8 mouse cellular contexts compared by ENCODE assay signal in genomic region chr16:84621300-84622031, GRCm38 (mm10).
DNase-seq lines count a peak whose midpoint lies in the region; ATAC-seq and TF ChIP-seq lines count a peak whose summit lies in the region.

No protein-coding gene starts in this region.

- H3K36me3 ChIP-seq in limb, embryonic 13.5 days = no peaks in the 10 kb centered on the region
- H3K36me3 ChIP-seq in limb, embryonic 10.5 days = no peaks in the 10 kb centered on the region
- H3K36me3 ChIP-seq in splenic B cell, adult 2 months (ENCODE audit: control insufficient read depth, insufficient read depth, low read length, poor library complexity, severe bottlenecking) = no peaks in the 10 kb centered on the region

- H3K27ac ChIP-seq in limb, embryonic 13.5 days = no peak overlapping the region
- no peak overlapping the region for H3K27ac ChIP-seq in limb, embryonic 10.5 days
- H3K27ac ChIP-seq in gastrocnemius, adult 2 months = peak overlapping the region; percentile 62

- no peak for ATAC-seq in limb, embryonic 13.5 days (ENCODE audit: low FRiP score, low read depth)

- no peak overlapping the region for H3K4me3 ChIP-seq in limb, embryonic 13.5 days
- no peak overlapping the region for H3K4me3 ChIP-seq in limb, embryonic 10.5 days
- peak overlapping the region; percentile 72 for H3K4me3 ChIP-seq in gastrocnemius, adult 2 months
- H3K4me3 ChIP-seq in lung, adult 2 months (replicated peaks; ENCODE audit: extremely low read depth, low read depth, low read length) = peak overlapping the region; percentile 45

- 0 out of 2 replicates have a peak overlapping the region, but pooled peaks have one; percentile 14 for H3K4me2 ChIP-seq in limb, embryonic 13.5 days (replicated peaks)

- TF ChIP-seq CTCF in gastrocnemius, adult 2 months (IDR thresholded peaks at IDR 0.05) = no peak
- TF ChIP-seq CTCF in lung, adult 2 months (IDR thresholded peaks at IDR 0.05; ENCODE audit: insufficient read depth, low read length) = no peak

- TF ChIP-seq POLR2A in lung, adult 2 months (IDR thresholded peaks at IDR 0.05; ENCODE audit: borderline replicate concordance, extremely low read depth, low read depth, low read length) = no peak

- no peak overlapping the region for H3K9ac ChIP-seq in limb, embryonic 13.5 days

- H3K9me3 ChIP-seq in limb, embryonic 13.5 days = no peaks in the 10 kb centered on the region
- no peaks in the 10 kb centered on the region for H3K9me3 ChIP-seq in limb, embryonic 10.5 days (replicated peaks)

- no peaks in the 10 kb centered on the region for H3K27me3 ChIP-seq in limb, embryonic 13.5 days
- no peaks in the 10 kb centered on the region for H3K27me3 ChIP-seq in limb, embryonic 10.5 days (ENCODE audit: low read depth, poor library complexity, severe bottlenecking)
- no peaks in the 10 kb centered on the region for H3K27me3 ChIP-seq in splenic B cell, adult 2 months (ENCODE audit: control insufficient read depth, insufficient read depth, low read length, poor library complexity, severe bottlenecking)

- H3K4me1 ChIP-seq in limb, embryonic 13.5 days = no peaks in the 10 kb centered on the region
- H3K4me1 ChIP-seq in limb, embryonic 10.5 days = no peaks in the 10 kb centered on the region
- H3K4me1 ChIP-seq in lung, adult 2 months (ENCODE audit: control insufficient read depth, insufficient read depth, low read length) = no peaks in the 10 kb centered on the region

- DNase-seq in limb, embryonic 10.5 days (ENCODE audit: low spot score) = no peak
- DNase-seq in T-cell, adult 2 months (ENCODE audit: low spot score) = peak; percentile 53
- peak; percentile 22 for DNase-seq in gastrocnemius, adult 2 months
- peak; percentile 24 for DNase-seq in kidney, adult 9 months
- peak; percentile 4 for DNase-seq in lung, adult 2 months
- peak; percentile 81 for DNase-seq in splenic B cell, adult 2 months (ENCODE audit: low read depth, low spot score)
- no peak for DNase-seq in cerebellum, adult 8-10 months

- WGBS in limb, embryonic 13.5 days = 58% methylated on average over 8 of the region's 8 CpGs
- WGBS in limb, embryonic 10.5 days = 84% methylated on average over 8 of the region's 8 CpGs
- 37% methylated on average over 8 of the region's 8 CpGs for whole genome bisulfite sequencing in lung, adult 2 months

- intact Hi-C loops in gastrocnemius, adult 2 months (cut with DNase I) = no loop called here

Comparison
In these comparisons a context has a peak if more than half of its experiments do, and no peak if none do; other contexts are left out.
1. H3K4me3 ChIP-seq: peak in gastrocnemius, adult 2 months (single experiment) and lung, adult 2 months (single experiment); none in limb, embryonic 13.5 days (single experiment) and limb, embryonic 10.5 days (single experiment).
2. DNase-seq: peak in T-cell, adult 2 months (single experiment), gastrocnemius, adult 2 months (single experiment), kidney, adult 9 months (single experiment), lung, adult 2 months (single experiment) and splenic B cell, adult 2 months (single experiment); none in limb, embryonic 10.5 days (single experiment) and cerebellum, adult 8-10 months (single experiment).